Mouse (Mus musculus): ENCODE measurements around the gene Nmd3.

DNA sequence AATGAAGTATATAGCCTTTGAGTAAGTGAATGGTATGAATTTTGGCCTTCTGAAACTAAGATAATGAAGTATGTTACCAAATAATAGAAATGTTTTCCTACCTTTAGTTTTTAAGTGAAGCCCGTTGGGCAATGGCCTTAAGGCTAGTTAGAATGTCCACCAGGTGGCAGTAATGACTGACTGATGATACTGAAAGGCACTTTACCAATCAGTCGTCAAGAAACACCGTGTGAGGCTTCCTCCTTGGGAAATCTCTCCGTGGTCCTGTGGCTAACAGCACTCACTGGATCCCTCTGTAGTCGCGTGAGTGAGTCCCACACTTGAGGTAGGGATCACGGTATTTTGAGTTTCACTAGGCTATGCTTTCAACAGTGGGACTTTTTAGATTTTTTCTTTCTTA is 34.7 kb downstream of the Nmd3 start:
- peak; percentile 22; the same call in 1 of the 2 replicates for TF ChIP-seq CTCF (IDR thresholded peaks at IDR 0.05; ENCODE audit: low read depth, low read length)
- no peak for TF ChIP-seq TAL1 (conservative IDR thresholded peaks at IDR 0.05; ENCODE audit: low read depth, low read length)
- TF ChIP-seq GATA1 (IDR thresholded peaks at IDR 0.05; ENCODE audit: borderline replicate concordance, low read length) = no peak
- TF ChIP-seq POLR2AphosphoS5 (IDR thresholded peaks at IDR 0.05; ENCODE audit: insufficient replicate concordance, low read depth, low read length) = no peak
- no peak for TF ChIP-seq GATA2 (IDR thresholded peaks at IDR 0.05; ENCODE audit: borderline replicate concordance, low read depth, low read length)
